Mouse (Mus musculus): ENCODE measurements around the gene Tcte3.
"Not testable (repeated sequence)": the region's sequence is repeated elsewhere in the genome, so short reads cannot be mapped to it uniquely, and the experiment has no call there.

GRCm38 (mm10) chr17:14990116-14990702 lies 51.1 kb downstream of the Tcte3 start:
- TF ChIP-seq MYOG (IDR thresholded peaks at IDR 0.05; ENCODE audit: control insufficient read depth, extremely low read depth, insufficient read length); CTCF (IDR thresholded peaks at IDR 0.05; ENCODE audit: control insufficient read depth, insufficient read depth, insufficient read length); CEBPB (IDR thresholded peaks at IDR 0.05; ENCODE audit: low read depth); MAX (IDR thresholded peaks at IDR 0.05); MYOD1 (IDR thresholded peaks at IDR 0.05; ENCODE audit: control insufficient read depth, insufficient read length, low read depth); USF1 (IDR thresholded peaks at IDR 0.05; ENCODE audit: low read depth); FOSL1 (IDR thresholded peaks at IDR 0.05; ENCODE audit: insufficient read depth, low read length, poor library complexity, severe bottlenecking): not testable (repeated sequence)

All from C2C12 (cell line).